Mouse (Mus musculus) liver, postnatal 0 days (tissue): ENCODE measurements around the gene Foxq1.

Source experiments
- CTCF ChIP-seq: sonication (generic); IDR thresholded peaks from 2 replicates; pipeline ENCODE4 v1.5.1; 2016; ENCODE audit warnings: antibody characterized with exemption, low read depth
- EP300 ChIP-seq: IDR thresholded peaks from 2 replicates; pipeline ENCODE4 v1.6.1; 2016; ENCODE audit warnings: antibody characterized with exemption, low read depth, mild to moderate bottlenecking

DNA sequence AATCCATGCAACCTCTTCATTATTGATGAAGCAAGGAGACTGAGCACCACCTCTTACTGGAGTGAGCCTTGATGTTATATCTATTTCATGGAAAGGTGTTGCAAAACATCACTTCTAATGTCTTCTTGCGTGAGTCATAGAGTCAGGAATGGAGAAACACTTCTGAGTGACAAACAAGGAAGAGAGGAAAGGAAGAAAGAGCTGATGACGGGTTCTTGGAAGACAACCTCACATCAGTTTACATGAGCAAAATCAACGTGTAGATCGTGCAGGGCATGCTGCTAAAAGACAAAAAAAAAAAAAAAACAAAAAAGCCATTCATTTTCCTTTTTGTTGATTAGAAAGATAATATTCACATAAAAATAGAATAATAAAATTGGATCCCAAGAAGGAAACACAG lies 21.2 kb upstream of the Foxq1 start:
- TF ChIP-seq CTCF: no peak
- TF ChIP-seq EP300: no peak
